Mouse (Mus musculus): ENCODE results near the gene Nav3. TPM values are rescaled to one million over a fixed set of nuclear protein-coding genes. Genes with fewer than 3 reads are reported as not detected.

Gene Nav3
- polyA plus RNA-seq, 1 experiment from 2014 or later: 27.7 TPM

- Histone ChIP-seq H3K27me3 (ENCODE audit: control insufficient read depth, insufficient read depth, low read length) (no peaks in the 10 kb centered on the region), H3K4me2 (replicated peaks) (no peak overlapping the region), H3K9me3 (ENCODE audit: control insufficient read depth, low read length) (no peaks in the 10 kb centered on the region), H3K4me3 (replicated peaks; ENCODE audit: low read length) (no peak overlapping the region), H3K4me1 (replicated peaks; ENCODE audit: control insufficient read depth, insufficient read depth, low read length) (no peaks in the 10 kb centered on the region; the same call in 1 of the 2 replicates), H3K27ac (no peak overlapping the region), H3K9ac (no peak overlapping the region), H3K36me3 (replicated peaks; ENCODE audit: control insufficient read depth, insufficient read depth) (no peaks in the 10 kb centered on the region)
- 93% methylated on average over 1 of the region's 1 CpGs for WGBS
- no peak for ATAC-seq (ENCODE audit: low FRiP score)
- DNase-seq (ENCODE audit: low spot score): no peak
These were observed 551.2 kb downstream of the Nav3 start for GRCm38 (mm10) chr10:109904841-109905240.

- no peaks in the 10 kb centered on the region; the same call in 1 of the 2 replicates for H3K4me1 ChIP-seq (replicated peaks; ENCODE audit: control insufficient read depth, insufficient read depth, low read length)
- H3K4me2 ChIP-seq (replicated peaks): no peak overlapping the region
- no peaks in the 10 kb centered on the region for H3K9me3 ChIP-seq (ENCODE audit: control insufficient read depth, low read length)
- ATAC-seq (ENCODE audit: low FRiP score) (no peak), DNase-seq (ENCODE audit: low spot score) (no peak)
- no peaks in the 10 kb centered on the region for H3K27me3 ChIP-seq (ENCODE audit: control insufficient read depth, insufficient read depth, low read length)
- WGBS: 73% methylated on average over 17 of the region's 17 CpGs
- H3K36me3 ChIP-seq (replicated peaks; ENCODE audit: control insufficient read depth, insufficient read depth): no peaks in the 10 kb centered on the region
- no peak overlapping the region for H3K9ac ChIP-seq
- H3K4me3 ChIP-seq (replicated peaks; ENCODE audit: low read length): no peak overlapping the region
- H3K27ac ChIP-seq: no peak overlapping the region
These were observed 552.1 kb downstream of the Nav3 start for GRCm38 (mm10) chr10:109903701-109904555.

GRCm38 (mm10) chr10:109903241-109903640 is 552.8 kb downstream of the Nav3 start:
- WGBS: 80% methylated on average over 4 of the region's 4 CpGs
- no peaks in the 10 kb centered on the region for H3K9me3 ChIP-seq (ENCODE audit: control insufficient read depth, low read length)
- H3K36me3 ChIP-seq (replicated peaks; ENCODE audit: control insufficient read depth, insufficient read depth): no peaks in the 10 kb centered on the region
- H3K9ac ChIP-seq: no peak overlapping the region
- H3K27me3 ChIP-seq (ENCODE audit: control insufficient read depth, insufficient read depth, low read length): no peaks in the 10 kb centered on the region
- ATAC-seq (ENCODE audit: low FRiP score) (no peak), DNase-seq (ENCODE audit: low spot score) (no peak)
- H3K4me3 ChIP-seq (replicated peaks; ENCODE audit: low read length): no peak overlapping the region
- H3K4me1 ChIP-seq (replicated peaks; ENCODE audit: control insufficient read depth, insufficient read depth, low read length): no peaks in the 10 kb centered on the region; the same call in 1 of the 2 replicates
- no peak overlapping the region for H3K27ac ChIP-seq
- H3K4me2 ChIP-seq (replicated peaks): no peak overlapping the region

- H3K36me3 ChIP-seq (replicated peaks; ENCODE audit: control insufficient read depth, insufficient read depth): no peaks in the 10 kb centered on the region
- no peak overlapping the region for H3K4me3 ChIP-seq (replicated peaks; ENCODE audit: low read length)
- 0 out of 2 replicates have a peak overlapping the region, but pooled peaks have one; percentile 47 for H3K27ac ChIP-seq
- H3K4me2 ChIP-seq (replicated peaks): no peak overlapping the region
- 0 out of 2 replicates have a peak, but pooled peaks cover 4% of the 10 kb centered on the region for H3K4me1 ChIP-seq (replicated peaks; ENCODE audit: control insufficient read depth, insufficient read depth, low read length)
- no peaks in the 10 kb centered on the region for H3K27me3 ChIP-seq (ENCODE audit: control insufficient read depth, insufficient read depth, low read length)
- no peak for ATAC-seq (ENCODE audit: low FRiP score)
- 53% methylated on average over 3 of the region's 3 CpGs for WGBS
- no peaks in the 10 kb centered on the region for H3K9me3 ChIP-seq (ENCODE audit: control insufficient read depth, low read length)
- DNase-seq (ENCODE audit: low spot score): no peak
- no peak overlapping the region for H3K9ac ChIP-seq
These were observed 566.9 kb downstream of the Nav3 start for GRCm38 (mm10) chr10:109889171-109889475.

- peak; percentile 59; the same call in 1 of the 2 replicates for ATAC-seq (ENCODE audit: low FRiP score)
- no peaks in the 10 kb centered on the region for H3K9me3 ChIP-seq (ENCODE audit: control insufficient read depth, low read length)
- no peak overlapping the region for H3K4me3 ChIP-seq (replicated peaks; ENCODE audit: low read length)
- H3K4me2 ChIP-seq (replicated peaks): no peak overlapping the region
- H3K9ac ChIP-seq: no peak overlapping the region
- no peaks in the 10 kb centered on the region for H3K27me3 ChIP-seq (ENCODE audit: control insufficient read depth, insufficient read depth, low read length)
- H3K36me3 ChIP-seq (replicated peaks; ENCODE audit: control insufficient read depth, insufficient read depth): no peaks in the 10 kb centered on the region
- DNase-seq (ENCODE audit: low spot score): no peak
- H3K4me1 ChIP-seq (replicated peaks; ENCODE audit: control insufficient read depth, insufficient read depth, low read length): 0 out of 2 replicates have a peak, but pooled peaks cover 10% of the 10 kb centered on the region
- 0 out of 2 replicates have a peak overlapping the region, but pooled peaks have one; percentile 47 for H3K27ac ChIP-seq
- 55% methylated on average over 11 of the region's 11 CpGs for WGBS
These were observed 567.4 kb downstream of the Nav3 start for GRCm38 (mm10) chr10:109888355-109889170.

- WGBS: 85% methylated on average over 3 of the region's 3 CpGs
- H3K27me3 ChIP-seq (ENCODE audit: control insufficient read depth, insufficient read depth, low read length): no peaks in the 10 kb centered on the region
These were observed 568.8 kb downstream of the Nav3 start for GRCm38 (mm10) chr10:109887160-109887559.

GRCm38 (mm10) chr10:109876107-109876506 is 579.9 kb downstream of the Nav3 start:
- 87% methylated on average over 4 of the region's 4 CpGs for WGBS
- no peaks in the 10 kb centered on the region for H3K27me3 ChIP-seq (ENCODE audit: control insufficient read depth, insufficient read depth, low read length)
- ATAC-seq (ENCODE audit: low FRiP score): no peak

More at GRCm38 (mm10) chr10:109887160-109887559, 568.8 kb downstream of the Nav3 start:
- ATAC-seq (ENCODE audit: low FRiP score): no peak
- Histone ChIP-seq H3K9ac (no peak overlapping the region), H3K4me1 (replicated peaks; ENCODE audit: control insufficient read depth, insufficient read depth, low read length) (0 out of 2 replicates have a peak, but pooled peaks cover 10% of the 10 kb centered on the region), H3K36me3 (replicated peaks; ENCODE audit: control insufficient read depth, insufficient read depth) (no peaks in the 10 kb centered on the region), H3K27ac (no peak overlapping the region), H3K9me3 (ENCODE audit: control insufficient read depth, low read length) (no peaks in the 10 kb centered on the region), H3K4me2 (replicated peaks) (no peak overlapping the region), H3K4me3 (replicated peaks; ENCODE audit: low read length) (no peak overlapping the region)
- DNase-seq (ENCODE audit: low spot score): no peak

GRCm38 (mm10) chr10:109875312-109875830 is 580.6 kb downstream of the Nav3 start:
- Histone ChIP-seq H3K36me3 (replicated peaks; ENCODE audit: control insufficient read depth, insufficient read depth) (no peaks in the 10 kb centered on the region), H3K9me3 (ENCODE audit: control insufficient read depth, low read length) (no peaks in the 10 kb centered on the region), H3K27ac (no peak overlapping the region), H3K4me3 (replicated peaks; ENCODE audit: low read length) (no peak overlapping the region), H3K9ac (no peak overlapping the region), H3K4me2 (replicated peaks) (no peak overlapping the region), H3K4me1 (replicated peaks; ENCODE audit: control insufficient read depth, insufficient read depth, low read length) (no peaks in the 10 kb centered on the region), H3K27me3 (ENCODE audit: control insufficient read depth, insufficient read depth, low read length) (no peaks in the 10 kb centered on the region)
- DNase-seq (ENCODE audit: low spot score): no peak
- no peak for ATAC-seq (ENCODE audit: low FRiP score)

More at GRCm38 (mm10) chr10:109876107-109876506, 579.9 kb downstream of the Nav3 start:
- Histone ChIP-seq H3K27ac (no peak overlapping the region), H3K36me3 (replicated peaks; ENCODE audit: control insufficient read depth, insufficient read depth) (no peaks in the 10 kb centered on the region), H3K9me3 (ENCODE audit: control insufficient read depth, low read length) (no peaks in the 10 kb centered on the region), H3K4me3 (replicated peaks; ENCODE audit: low read length) (no peak overlapping the region), H3K4me1 (replicated peaks; ENCODE audit: control insufficient read depth, insufficient read depth, low read length) (no peaks in the 10 kb centered on the region), H3K9ac (no peak overlapping the region), H3K4me2 (replicated peaks) (no peak overlapping the region)
- DNase-seq (ENCODE audit: low spot score): no peak
